Mouse (Mus musculus): ENCODE results near the gene Mars. TPM values are rescaled to one million over a fixed set of nuclear protein-coding genes. Genes with fewer than 3 reads are reported as not detected.
"Not testable (repeated sequence)": the region's sequence is repeated elsewhere in the genome, so short reads cannot be mapped to it uniquely, and the experiment has no call there.

Mars gene
- total RNA-seq, 2 experiments from 2014 or later = 38.8 to 43.5 TPM

- ATAC-seq (replicated peaks; ENCODE audit: low FRiP score, poor library complexity, severe bottlenecking) = not testable (repeated sequence)
These were observed 3.4 kb upstream of the Mars start for GRCm38 (mm10) chr10:127314950-127315349.

- ATAC-seq (replicated peaks; ENCODE audit: low FRiP score, poor library complexity, severe bottlenecking) = not testable (repeated sequence)
These were observed 1.9 kb upstream of the Mars start for GRCm38 (mm10) chr10:127313516-127313915.

DNA sequence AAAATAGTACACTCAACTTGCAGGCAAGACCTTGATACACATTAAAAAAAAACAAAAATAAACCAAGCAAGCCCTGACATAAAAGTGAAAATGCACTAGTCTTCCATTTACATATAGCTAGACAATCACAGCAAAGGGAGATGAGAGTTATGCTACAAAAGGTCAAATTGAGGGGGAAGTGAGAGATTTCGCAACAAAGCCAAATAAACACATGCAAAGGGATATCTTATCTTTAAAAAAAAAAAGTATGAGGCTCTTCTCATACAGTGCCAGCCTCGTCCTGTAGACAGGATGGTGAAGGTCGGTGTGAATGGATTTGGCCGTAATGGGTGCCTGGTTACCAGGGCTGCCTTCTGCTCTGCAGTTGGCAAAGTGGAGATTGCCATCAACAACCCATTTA is 1.3 kb upstream of the Mars start:
- no peak for ATAC-seq (replicated peaks; ENCODE audit: low FRiP score, poor library complexity, severe bottlenecking)

DNA sequence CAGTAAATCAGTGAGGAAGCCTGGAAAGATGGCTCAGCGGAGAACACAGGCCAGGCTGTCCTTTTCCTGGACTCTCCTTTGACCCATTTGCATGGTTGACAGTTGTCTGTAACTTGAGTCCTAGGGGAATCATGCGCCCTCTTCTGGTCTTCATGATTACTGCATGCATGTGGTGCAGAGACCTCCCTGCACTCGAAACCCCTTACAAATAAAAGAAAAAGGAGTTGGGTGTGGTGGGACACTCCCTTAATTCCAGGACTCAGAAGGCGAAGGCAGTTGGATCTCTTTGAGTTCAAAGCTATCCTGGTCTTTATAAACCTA is 730 bp upstream of the Mars start:
- peak; percentile 74 for ATAC-seq (replicated peaks; ENCODE audit: low FRiP score, poor library complexity, severe bottlenecking)

- peak; percentile 36 for ATAC-seq (replicated peaks; ENCODE audit: low FRiP score, poor library complexity, severe bottlenecking)
These were observed 787 bp downstream of the Mars start for GRCm38 (mm10) chr10:127310523-127311475.

- not testable (repeated sequence) for ATAC-seq (replicated peaks; ENCODE audit: low FRiP score, poor library complexity, severe bottlenecking)
These were observed 2.4 kb downstream of the Mars start for GRCm38 (mm10) chr10:127309167-127309566.

DNA sequence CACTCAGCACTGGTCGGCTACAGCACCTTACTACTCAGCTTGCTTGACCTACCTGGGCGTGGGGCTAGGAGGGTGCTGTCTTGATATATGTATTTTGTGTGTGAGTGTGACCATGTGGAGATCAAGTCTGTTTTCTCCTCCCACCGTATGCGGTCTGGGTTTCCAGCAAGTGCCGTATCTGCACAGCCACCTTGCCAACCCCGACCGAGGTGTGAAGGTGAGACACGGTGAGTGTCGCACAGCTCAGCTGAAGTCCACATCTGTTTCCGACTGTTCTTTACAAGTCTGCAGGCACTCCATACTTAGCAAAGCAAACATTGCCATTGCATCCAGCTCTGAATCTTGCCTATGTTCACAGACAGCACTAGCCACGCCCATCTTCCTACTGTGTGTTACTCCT is 8.4 kb downstream of the Mars start:
- no peak for ATAC-seq (replicated peaks; ENCODE audit: low FRiP score, poor library complexity, severe bottlenecking)

GRCm38 (mm10) chr10:127300361-127300760 is 11.2 kb downstream of the Mars start:
- ATAC-seq (replicated peaks; ENCODE audit: low FRiP score, poor library complexity, severe bottlenecking) = no peak

DNA sequence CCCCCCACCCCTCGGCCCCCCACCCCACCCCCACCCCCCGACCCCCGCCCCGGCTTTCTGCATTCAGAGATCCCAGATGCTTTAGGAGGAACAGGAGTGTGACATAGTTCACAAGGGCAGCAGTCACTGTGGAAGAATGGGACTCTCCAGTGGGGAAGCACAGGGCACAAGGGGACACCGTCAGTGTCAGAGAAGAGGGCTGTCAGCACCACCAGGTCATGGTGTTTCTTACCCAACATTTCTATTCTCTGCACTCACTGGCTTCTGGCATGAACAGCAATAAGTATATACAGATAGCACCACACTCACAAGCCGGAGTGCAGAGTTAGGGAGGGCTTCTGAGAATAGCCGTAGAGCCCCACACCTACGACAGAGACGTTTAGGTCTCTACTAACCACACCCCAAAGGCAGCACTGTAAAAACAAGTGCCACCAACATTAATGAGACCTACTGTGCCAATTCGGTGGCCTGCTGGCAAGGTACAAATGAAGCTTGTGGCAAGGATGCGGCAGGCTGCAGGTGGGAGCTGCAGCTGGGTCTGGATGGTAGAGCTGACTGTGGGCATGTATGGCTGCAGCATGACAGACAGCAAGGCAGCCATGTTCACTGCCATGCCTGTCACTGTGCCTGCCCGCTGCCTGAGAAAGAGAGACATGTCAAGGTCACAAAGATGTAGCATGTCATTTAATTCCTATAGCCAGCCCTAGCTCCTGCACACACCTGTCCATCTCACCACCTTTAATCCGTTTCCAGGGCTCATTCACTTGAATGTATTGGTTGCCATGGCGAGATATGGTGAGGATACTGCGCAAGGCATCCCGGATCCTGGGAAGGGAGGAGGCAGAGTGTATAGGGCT is 14.3 kb downstream of the Mars start:
- no peak for ATAC-seq (replicated peaks; ENCODE audit: low FRiP score, poor library complexity, severe bottlenecking)

DNA sequence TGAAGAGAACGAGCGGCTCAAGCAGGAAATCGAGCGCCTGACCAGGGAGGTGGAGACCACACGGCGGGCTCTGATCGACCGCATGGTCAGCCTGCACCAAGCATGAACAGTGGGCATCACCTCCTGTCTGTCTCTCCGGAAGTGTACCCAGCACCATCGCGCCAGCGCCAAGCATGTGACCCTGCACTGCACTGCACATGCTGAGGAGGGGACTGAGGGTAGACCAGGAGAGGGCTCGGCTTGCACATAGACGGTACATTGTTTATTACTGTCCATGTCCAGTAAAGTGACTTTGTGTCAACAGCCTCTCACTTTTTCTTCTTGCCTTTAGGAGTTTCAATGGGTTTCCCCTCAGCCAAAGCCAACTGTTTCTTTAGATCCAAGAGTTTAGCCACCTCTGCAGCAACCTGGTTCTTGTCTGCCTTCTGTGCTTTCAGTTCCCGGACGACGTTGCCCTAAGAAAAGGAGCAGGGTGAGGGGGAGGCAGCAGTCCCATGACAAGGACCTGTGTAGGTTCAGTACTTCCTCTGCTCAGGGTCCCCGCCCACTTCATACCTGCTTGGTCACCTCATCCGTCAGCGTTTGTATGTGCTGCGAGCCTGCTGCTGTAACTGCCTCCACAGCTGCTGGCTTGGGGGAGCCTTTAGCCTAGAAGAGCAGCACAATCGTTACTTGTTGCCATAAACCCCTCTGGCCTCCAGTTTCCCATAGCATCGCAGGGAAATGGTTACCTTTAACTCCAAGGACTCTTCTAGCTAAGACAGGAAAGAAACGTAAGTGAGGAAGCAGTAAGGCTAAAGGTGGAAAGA is 15.4 kb downstream of the Mars start:
- no peak for ATAC-seq (replicated peaks; ENCODE audit: low FRiP score, poor library complexity, severe bottlenecking)

DNA sequence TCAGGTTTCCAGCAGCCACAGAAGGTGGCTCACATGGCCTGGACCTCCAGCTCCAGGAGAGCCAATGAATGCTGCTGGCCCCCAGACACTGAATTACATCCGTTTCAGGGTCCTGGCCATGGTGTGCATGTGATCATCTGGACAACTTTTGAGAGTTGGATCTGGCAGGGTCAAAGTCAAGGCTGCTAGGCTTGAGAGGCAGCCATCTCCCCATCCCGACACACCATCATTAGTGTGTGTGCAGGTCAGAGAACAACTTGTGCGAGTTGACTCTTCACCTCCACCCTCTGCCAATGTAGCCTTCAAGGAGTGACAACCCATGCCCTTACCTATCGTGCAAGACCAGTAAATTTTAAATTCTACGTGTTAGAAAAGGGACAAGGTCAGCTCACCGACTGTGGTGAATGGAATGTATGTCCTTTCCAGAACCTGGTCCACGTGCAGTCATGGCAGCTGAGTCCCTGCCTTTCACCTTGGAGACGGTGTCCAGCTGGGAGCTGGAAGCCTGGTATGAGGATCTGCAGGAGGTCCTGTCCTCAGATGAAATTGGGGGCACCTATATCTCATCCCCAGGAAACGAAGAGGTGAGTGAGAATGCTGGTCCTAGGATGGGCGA is 16.6 kb downstream of the Mars start:
- ATAC-seq (replicated peaks; ENCODE audit: low FRiP score, poor library complexity, severe bottlenecking) = no peak

- no peak for ATAC-seq (replicated peaks; ENCODE audit: low FRiP score, poor library complexity, severe bottlenecking)
These were observed 17.9 kb downstream of the Mars start for GRCm38 (mm10) chr10:127293590-127294113.

GRCm38 (mm10) chr10:127292987-127293538 is 18.5 kb downstream of the Mars start:
- no peak for ATAC-seq (replicated peaks; ENCODE audit: low FRiP score, poor library complexity, severe bottlenecking)

- ATAC-seq (replicated peaks; ENCODE audit: low FRiP score, poor library complexity, severe bottlenecking) = peak; percentile 38
These were observed 19.5 kb downstream of the Mars start for GRCm38 (mm10) chr10:127291881-127292638.

DNA sequence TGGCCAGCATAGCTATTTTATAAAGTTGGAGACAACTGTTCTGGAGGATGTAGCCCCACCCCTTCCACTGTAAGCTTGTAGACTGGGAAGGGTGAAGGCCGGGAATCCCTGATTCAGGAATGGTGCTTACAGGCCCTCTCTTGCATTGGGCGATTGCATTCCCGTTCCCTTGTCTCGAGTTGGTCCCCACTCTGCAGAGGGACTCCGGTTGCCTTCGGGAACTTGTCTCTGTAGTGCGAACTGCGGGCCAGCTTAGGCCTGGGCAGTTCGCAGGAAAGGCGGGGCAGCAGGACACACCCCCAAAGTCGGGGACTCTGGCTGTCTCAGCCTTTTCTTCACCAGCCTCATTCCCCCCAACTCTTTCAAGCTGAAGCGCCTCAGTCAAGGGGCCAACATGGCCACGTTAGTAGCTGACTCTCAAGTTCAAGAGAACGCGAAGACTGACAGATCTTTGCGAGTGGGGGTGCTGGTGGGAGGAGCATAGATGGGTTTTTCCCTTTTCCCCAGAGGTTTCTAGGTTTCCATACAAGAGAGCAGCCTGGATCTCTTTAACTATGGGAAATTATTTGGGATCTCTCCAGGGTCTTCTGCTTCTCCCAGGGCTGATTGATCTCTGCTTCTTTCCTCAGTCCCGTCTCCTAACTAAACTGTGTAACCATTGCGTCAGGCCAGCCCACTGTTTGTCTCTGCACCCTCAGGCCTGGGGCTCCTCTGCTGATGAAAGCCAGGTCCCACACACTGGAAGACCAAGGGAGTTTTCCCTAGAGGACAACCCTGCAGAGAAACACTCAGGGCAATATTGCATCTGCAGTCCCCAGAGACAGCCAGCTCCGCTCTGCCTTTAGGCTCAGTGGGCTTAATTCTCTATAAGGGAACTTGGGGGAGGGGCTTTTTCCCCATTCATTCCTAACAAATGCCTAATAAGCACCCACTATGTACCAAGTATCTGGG is 20.4 kb downstream of the Mars start:
- peak; percentile 50 for ATAC-seq (replicated peaks; ENCODE audit: low FRiP score, poor library complexity, severe bottlenecking)

DNA sequence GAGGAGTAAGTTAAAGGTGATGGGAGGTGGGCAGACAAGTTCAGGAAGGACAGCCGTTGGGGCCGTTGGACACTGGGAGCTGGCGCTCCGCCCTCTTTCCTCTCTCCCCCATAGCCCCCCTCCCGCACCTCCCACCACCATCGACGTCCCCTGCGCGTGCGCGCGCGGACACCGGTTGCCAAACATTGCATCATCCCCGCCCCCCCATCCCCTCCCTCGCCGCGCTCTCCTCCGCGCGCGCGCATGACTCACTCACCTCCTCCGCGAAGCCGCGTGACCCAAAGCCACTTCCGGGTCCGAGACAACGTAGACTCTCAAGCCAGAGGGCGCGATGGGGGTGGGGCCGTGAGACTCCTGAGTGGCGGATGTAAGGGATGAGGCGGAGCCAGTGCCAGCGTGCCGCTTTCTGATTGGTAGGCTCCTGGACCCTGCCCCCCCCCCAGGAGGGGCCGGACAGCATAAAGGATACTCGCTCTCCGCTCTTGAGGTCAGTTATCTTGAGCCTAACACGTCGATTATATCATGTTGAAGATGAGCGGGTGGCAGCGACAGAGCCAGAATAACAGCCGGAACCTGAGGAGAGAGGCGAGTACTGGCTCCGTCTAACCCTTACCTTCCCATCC is 21.2 kb downstream of the Mars start:
- ATAC-seq (replicated peaks; ENCODE audit: low FRiP score, poor library complexity, severe bottlenecking) = peak; percentile 77

Data from erythroblast, adult 5-6 weeks (primary cell).